Mouse (Mus musculus): ENCODE measurements around the gene Zfp36.

The Zfp36 gene

GRCm38 (mm10) chr7:28370051-28370450, 10.0 kb downstream of the Zfp36 start:
- DNase-seq (ENCODE audit: low read depth, low spot score) = no peak

DNA sequence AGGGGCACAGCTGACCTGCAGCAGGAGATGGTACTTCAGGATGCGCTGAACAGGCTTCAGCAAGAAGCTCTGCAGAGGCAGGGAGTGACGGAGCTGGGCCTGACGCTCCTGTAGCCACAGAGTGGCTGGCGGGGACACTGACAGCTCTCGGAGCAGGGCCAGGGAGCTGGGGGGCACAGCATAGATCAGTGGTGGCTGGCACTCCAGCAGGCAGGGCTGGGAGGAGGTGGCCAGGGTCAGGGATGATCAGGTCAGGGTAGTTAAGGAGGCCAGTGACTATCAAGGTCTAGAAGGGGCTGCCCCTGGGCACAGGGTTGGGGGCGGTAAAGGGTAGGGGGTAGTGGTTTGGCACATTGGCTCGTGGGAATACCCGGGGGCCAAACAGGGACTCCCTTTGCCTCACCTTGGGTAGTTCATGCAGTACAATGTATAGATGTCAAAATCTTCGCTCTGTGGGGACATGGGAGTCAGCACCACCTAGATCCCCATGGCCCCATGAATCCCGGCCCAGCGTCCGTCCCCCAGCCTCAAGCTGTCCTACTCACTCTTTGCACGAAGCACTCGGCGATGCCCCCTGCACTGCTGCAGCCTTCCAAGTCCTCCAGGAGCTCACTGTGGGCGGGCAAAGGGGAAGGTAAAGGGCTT, 11.7 kb downstream of the Zfp36 start:
- DNase-seq (ENCODE audit: low read depth, low spot score) = no peak

GRCm38 (mm10) chr7:28367663-28368275, 12.3 kb downstream of the Zfp36 start:
- DNase-seq (ENCODE audit: low read depth, low spot score) = no peak

GRCm38 (mm10) chr7:28362441-28363060, 17.5 kb downstream of the Zfp36 start:
- no peak for DNase-seq (ENCODE audit: low read depth, low spot score)

DNA sequence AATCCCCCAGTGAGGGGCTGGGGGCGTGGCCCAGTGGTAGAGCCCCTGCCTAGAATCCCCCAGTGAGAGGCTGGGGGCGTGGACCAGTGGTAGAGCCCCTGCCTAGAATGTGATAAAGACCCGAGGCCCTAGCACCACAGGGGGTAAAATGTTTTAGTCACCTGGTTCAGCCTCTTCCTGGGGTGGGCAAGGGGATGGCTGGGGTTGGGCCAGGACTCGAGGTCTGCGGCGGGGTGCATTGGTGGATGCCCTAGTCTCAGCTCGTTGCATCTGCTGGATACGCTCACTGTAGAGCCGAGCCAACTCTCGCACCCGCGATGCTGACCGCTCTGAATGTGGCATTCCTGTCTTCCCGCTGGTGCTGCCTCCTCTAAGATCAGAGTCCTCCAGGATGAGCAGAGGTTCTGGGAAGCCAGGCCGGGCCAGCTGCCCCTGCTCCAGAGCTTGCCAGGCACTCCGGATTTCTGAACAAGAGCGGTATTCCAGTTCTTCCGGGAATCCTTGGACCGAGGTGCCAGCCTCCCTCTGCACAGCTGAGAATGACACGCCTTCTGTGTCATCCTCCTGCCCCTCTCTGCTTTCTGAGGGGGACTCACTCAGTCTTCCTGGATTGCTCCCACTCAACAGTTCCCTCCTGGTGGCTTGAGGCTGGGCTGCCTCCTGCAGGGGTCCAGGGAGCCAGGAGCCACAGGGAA, 18.3 kb downstream of the Zfp36 start:
- DNase-seq (ENCODE audit: low read depth, low spot score) = no peak

DNA sequence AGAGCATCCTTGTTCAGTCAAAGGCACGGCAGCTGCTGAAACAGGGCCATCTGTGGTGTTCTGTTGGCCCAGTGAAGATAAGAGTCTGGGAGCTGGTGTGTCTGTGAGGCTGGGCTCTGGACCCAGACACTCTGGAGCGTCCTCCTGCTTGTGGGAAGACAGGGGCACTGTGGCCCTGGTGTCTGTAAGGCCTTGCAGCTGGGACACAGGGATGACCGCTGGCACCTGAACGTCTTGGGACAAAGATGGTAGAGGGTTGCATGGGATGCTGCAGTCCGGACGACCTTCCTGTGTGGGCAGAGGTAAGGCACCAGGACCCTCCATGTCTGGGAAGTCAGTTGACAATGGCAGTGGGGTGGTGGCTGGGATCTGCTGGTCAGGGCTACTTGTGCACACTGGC, 19.8 kb downstream of the Zfp36 start:
- no peak for DNase-seq (ENCODE audit: low read depth, low spot score)

DNA sequence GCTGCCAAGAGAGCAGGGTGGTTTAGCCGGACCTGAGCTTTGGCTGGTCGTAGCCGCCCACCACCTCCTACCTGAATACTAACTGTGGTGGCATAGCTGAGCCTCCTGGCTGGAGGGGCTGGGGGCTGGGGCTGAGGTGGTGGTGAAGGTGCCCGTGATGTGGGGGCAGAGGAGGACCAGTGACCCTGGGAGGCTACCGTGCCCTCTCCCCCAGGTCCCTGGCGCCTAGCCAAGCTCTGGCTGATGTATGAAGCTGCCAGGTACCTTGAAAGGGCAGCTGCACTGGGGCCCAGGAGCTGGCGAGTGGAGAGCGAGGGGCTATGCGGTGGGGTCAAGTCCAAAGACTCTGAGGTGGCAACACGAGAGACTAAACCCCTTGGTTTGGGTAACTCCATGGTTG, 20.2 kb downstream of the Zfp36 start:
- no peak for DNase-seq (ENCODE audit: low read depth, low spot score)

GRCm38 (mm10) chr7:28358431-28358830, 21.6 kb downstream of the Zfp36 start:
- no peak for DNase-seq (ENCODE audit: low read depth, low spot score)

DNA sequence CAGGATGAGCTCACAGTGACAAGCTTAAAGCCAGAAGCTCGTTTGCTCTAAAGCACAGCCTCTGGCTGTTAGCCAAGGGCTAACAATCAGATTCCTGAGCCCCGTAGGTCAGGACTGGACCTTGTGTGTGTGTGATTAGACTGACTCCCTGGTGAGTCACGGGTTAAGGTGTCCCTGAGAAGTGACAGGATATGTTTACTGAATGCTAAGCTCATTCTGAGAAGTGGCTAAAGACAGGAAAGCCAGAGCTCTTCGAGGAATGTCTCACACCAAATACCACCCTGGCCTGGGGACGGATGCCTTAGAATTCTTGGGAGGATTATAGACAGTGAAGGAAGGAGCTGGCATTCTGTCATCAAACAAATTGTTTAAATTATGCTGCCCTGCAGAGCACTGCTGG, 22.1 kb downstream of the Zfp36 start:
- DNase-seq (ENCODE audit: low read depth, low spot score) = no peak

DNA sequence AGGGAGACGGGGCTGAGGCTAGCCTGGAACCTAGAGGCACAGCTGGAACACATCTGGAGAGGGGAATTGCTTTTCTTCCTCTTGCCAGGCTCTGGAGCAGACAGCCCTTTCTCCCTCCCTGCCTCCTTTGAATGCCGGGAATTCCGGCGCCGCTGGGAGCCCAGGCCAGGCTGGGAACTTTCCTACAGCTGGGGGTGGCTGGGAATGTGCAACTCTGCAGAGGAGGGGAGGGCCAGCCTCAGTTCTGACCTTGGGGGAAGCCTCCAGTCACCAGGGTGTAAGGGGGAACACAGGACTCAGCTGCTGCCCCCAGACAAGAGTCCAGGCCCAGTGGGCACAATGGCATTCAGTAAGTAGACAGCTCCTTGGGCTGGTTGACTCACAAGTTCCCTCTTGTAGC, 23.1 kb downstream of the Zfp36 start:
- no peak for DNase-seq (ENCODE audit: low read depth, low spot score)

DNA sequence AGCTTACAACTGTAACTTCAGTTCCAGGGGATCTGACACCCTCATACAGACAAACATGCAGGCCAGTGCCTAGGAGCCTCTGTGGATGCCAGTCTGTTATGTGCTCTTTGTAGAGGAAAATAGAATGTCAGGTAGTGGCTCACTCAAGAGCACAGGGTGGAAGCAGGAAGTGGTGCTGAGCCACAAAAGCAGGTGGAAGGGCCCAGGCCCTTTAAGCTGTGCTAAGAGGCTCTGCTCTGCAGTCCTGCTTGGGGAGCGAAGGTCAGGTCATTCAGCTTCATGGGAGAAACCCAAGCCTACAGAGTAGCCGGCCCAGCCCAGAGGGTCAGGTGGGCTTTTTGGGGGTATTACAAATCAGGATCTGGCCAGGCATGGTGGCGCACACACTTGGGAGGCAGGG, 24.8 kb downstream of the Zfp36 start:
- no peak for DNase-seq (ENCODE audit: low read depth, low spot score)

- DNase-seq (ENCODE audit: low read depth, low spot score) = no peak
Observed at GRCm38 (mm10) chr7:28354596-28354995, 25.5 kb downstream of the Zfp36 start.

GRCm38 (mm10) chr7:28354113-28354581, 25.9 kb downstream of the Zfp36 start:
- DNase-seq (ENCODE audit: low read depth, low spot score) = no peak

- no peak for DNase-seq (ENCODE audit: low read depth, low spot score)
Observed at GRCm38 (mm10) chr7:28353267-28353666, 26.8 kb downstream of the Zfp36 start.

GRCm38 (mm10) chr7:28351676-28352191, 28.3 kb downstream of the Zfp36 start:
- DNase-seq (ENCODE audit: low read depth, low spot score) = no peak

DNA sequence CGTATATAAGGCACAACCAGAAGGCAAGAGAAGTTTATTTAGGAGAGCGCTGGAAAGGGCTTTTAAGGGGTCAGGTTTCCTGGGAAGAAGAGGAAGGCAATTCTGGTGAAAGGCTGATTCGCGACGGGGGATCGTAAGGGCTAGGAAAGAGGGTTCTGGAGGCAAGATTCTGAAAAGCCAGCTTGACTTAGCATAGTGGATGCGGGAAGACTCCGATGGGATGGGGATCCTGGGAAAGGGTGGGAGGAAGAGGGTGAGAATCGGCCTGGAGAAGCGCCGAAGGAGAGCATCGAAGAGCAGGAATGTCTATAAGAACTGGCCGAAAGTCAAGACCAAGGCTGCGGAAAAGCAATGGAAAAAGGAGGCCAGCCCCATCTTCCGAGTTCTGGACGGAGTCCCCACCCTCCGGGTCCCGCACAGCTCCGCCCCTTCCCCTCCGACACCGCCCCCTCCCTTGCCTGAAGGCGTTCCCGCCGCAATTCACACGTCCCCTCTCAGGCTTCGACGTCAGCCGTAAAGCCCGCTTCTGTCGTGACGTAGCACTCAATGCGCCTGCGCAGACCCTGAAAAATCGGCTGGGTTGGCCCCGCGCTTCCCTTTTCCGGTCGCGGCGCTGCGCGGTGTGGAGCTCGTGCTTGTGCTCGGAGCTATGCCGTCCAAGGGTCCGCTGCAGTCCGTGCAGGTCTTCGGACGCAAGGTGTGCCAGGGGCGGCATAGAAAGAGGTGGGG, 29.7 kb downstream of the Zfp36 start, which contains the start of gene Rps16:
TSS of gene Rps16 (plus strand) at position 498 of the 729 bp plus-strand sequence.
- DNase-seq (ENCODE audit: low read depth, low spot score) = peak; percentile 96

- no peak for DNase-seq (ENCODE audit: low read depth, low spot score)
Observed at GRCm38 (mm10) chr7:28348601-28349000, 31.5 kb downstream of the Zfp36 start.

DNA sequence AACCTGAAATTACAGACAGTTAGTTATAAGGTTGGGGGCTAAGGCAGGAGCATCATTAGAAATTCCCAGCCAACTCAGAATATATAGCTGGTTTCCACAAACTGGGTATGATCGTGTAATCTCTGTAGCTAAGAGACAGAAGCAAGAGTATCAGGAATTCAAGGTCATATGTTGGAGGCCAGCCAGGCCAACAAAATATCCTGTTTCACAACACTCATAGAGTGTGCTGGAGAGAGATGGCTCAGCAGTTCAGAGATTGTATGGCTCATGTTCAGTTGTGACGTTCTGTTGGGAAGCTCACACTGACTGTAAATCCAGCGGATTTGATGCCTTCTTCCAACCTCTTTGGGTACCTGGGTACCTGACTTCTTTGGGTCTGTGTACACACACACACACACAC, 32.3 kb downstream of the Zfp36 start:
- DNase-seq (ENCODE audit: low read depth, low spot score) = no peak

GRCm38 (mm10) chr7:28344637-28345036, 35.4 kb downstream of the Zfp36 start:
- peak; percentile 28 for DNase-seq (ENCODE audit: low read depth, low spot score)

GRCm38 (mm10) chr7:28341381-28341780, 38.7 kb downstream of the Zfp36 start:
- no peak for DNase-seq (ENCODE audit: low read depth, low spot score)

DNA sequence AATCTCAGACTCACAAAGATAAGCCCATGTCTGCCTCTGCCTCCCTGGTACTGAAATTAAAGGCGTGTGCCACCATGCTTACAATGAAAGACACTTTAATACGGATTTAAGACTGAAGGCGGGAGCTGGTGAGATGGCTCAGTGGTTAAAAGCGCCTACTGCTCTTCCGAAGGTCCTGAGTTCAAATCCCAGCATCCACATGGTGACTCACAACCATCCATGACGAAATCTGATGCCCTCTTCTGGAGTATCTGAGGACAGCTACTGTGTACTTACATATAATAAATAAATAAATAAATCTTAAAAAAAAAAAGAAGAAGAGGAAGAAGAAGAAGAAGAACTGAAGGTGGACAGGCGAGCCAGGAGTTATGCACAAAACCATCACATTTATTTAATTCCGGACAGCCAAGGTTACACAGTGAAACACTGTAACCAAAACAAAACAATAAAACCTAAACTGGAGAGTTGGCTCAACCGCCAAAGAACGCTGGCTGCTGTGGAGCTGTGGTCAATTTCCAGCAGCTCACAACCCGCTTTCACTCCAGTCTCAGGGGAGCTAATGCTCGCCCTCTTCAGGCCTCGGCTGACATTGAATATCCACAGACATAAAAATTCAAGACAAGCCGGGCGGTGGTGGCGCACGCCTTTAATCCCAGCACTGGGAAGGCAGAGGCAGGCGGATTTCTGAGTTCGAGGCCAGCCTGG, 40.7 kb downstream of the Zfp36 start:
- no peak for DNase-seq (ENCODE audit: low read depth, low spot score)
